Mouse (Mus musculus) brain, embryonic 14.5 days (tissue): ENCODE results near the gene Ece1. TPM values are rescaled to one million over a fixed set of nuclear protein-coding genes. Genes with fewer than 3 reads are reported as not detected.
"Not testable (repeated sequence)": the region's sequence is repeated elsewhere in the genome, so short reads cannot be mapped to it uniquely, and the experiment has no call there.

Experiments used
- DNase-seq: peaks from one replicate; pipeline ENCODE4 v3.0.0-alpha.2; 2011; ENCODE audit warnings: low read depth
- CTCF ChIP-seq: fragments of 200-500 bp; IDR thresholded peaks from 2 replicates; pipeline ENCODE4 v1.5.1; 2012; ENCODE audit warnings: inconsistent platforms, mild to moderate bottlenecking, moderate library complexity, borderline replicate concordance; ENCODE audit not compliant: insufficient read depth, insufficient read length; ENCODE audit errors: extremely low read depth
- POLR2A ChIP-seq: fragments of 200-500 bp; IDR thresholded peaks from 2 replicates; pipeline ENCODE4 v1.6.1; 2012; ENCODE audit warnings: mild to moderate bottlenecking, inconsistent platforms, borderline replicate concordance; ENCODE audit not compliant: poor library complexity, insufficient read depth, insufficient read length, severe bottlenecking; ENCODE audit errors: extremely low read depth
- polyA plus RNA-seq: library from polyadenylated mRNA; depleted of rRNA; stranded (reverse); fragments of >200 nt; gene quantifications from 2 replicates; pipeline ENCODE4 v1.2.3, GENCODE M21; 2012

Ece1 gene
- polyA plus RNA-seq, 1 experiment = 15.8 TPM

GRCm38 (mm10) chr4:137835624-137836337 lies 26.3 kb upstream of the Ece1 start:
- peak; percentile 93 for DNase-seq
- no peak for TF ChIP-seq POLR2A
- TF ChIP-seq CTCF = peak; percentile 88

- DNase-seq = no peak
- TF ChIP-seq POLR2A (no peak), CTCF (no peak)
Observed at GRCm38 (mm10) chr4:137836741-137837140, 25.3 kb upstream of the Ece1 start.

GRCm38 (mm10) chr4:137837792-137838191 lies 24.2 kb upstream of the Ece1 start:
- TF ChIP-seq CTCF = no peak
- TF ChIP-seq POLR2A = no peak
- no peak for DNase-seq

GRCm38 (mm10) chr4:137838791-137839190 lies 23.2 kb upstream of the Ece1 start:
- DNase-seq = no peak
- TF ChIP-seq CTCF = no peak
- no peak for TF ChIP-seq POLR2A

- DNase-seq = no peak
- TF ChIP-seq CTCF = no peak
- no peak for TF ChIP-seq POLR2A
Observed at GRCm38 (mm10) chr4:137839452-137839851, 22.6 kb upstream of the Ece1 start.

GRCm38 (mm10) chr4:137844656-137845055 lies 17.4 kb upstream of the Ece1 start:
- DNase-seq = peak; percentile 86
- TF ChIP-seq CTCF (peak; percentile 96), POLR2A (no peak)

GRCm38 (mm10) chr4:137847651-137848050 lies 14.4 kb upstream of the Ece1 start:
- DNase-seq = not testable (repeated sequence)

- no peak for TF ChIP-seq POLR2A
- no peak for TF ChIP-seq CTCF
- DNase-seq = no peak
Observed at GRCm38 (mm10) chr4:137850161-137850560, 11.9 kb upstream of the Ece1 start.

GRCm38 (mm10) chr4:137851484-137851883 lies 10.6 kb upstream of the Ece1 start:
- TF ChIP-seq POLR2A (no peak), CTCF (peak; percentile 68; the same call in 1 of the 2 replicates)
- peak; percentile 73 for DNase-seq

- DNase-seq = no peak
- TF ChIP-seq CTCF = no peak
- TF ChIP-seq POLR2A = no peak
Observed at GRCm38 (mm10) chr4:137853822-137854221, 8.2 kb upstream of the Ece1 start.

GRCm38 (mm10) chr4:137855741-137856341 lies 6.2 kb upstream of the Ece1 start:
- no peak for TF ChIP-seq POLR2A
- TF ChIP-seq CTCF = no peak
- no peak for DNase-seq

- TF ChIP-seq CTCF (peak; percentile 58; the same call in 1 of the 2 replicates), POLR2A (no peak)
- DNase-seq = peak; percentile 33
Observed at GRCm38 (mm10) chr4:137857116-137857515, 4.9 kb upstream of the Ece1 start.

GRCm38 (mm10) chr4:137858371-137858770 lies 3.7 kb upstream of the Ece1 start:
- no peak for DNase-seq
- no peak for TF ChIP-seq POLR2A
- TF ChIP-seq CTCF = no peak

- DNase-seq = no peak
- TF ChIP-seq POLR2A (no peak), CTCF (no peak)
Observed at GRCm38 (mm10) chr4:137861461-137862011, 501 bp upstream of the Ece1 start.
